Mouse (Mus musculus) lung, adult 18-20 months (tissue): ENCODE results near the gene Slc30a2.

ENCODE experiments used
- DNase-seq, 2 experiments: peaks; one replicate each; pipeline ENCODE4 v3.0.0; 2022; ENCODE audit warnings: mixed read lengths in 2 of 2

Slc30a2 gene

DNA sequence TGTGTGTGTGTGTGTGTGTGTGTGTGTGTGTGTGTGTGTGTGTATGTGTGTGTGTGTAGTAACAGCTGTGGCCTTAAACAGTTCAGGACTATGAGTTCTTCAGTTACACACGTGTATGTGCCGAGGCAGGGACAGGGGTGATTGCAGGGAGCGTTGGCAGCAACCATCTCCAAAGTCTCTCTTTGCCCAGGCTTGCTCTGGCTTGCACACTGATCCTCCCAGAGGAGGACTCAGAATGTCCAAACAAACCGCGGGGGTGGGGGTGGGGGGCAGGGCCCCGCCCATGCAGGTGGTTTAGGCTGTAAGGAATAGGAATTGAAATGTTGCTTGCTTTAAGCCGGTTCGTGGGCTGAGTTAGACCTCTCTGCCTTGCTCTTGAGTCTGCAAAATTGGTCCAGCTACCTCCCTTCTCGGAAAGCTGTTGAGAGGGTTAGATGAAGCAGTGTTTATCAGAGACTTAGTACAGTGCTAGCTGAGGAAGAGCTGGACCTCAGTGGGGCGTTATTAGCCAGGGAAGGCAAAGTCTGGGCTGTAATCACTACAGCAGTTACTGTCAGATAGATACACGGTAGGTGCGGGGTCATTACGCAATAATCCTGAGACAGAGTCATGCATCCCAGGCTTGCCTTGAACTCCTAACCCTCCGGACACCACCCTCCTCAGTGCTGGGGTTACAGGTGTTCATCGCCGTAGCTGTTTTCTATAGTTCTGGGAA lies 59.0 kb downstream of the Slc30a2 start:
- DNase-seq, result peak in 1 of 2 experiments; percentile 32

DNA sequence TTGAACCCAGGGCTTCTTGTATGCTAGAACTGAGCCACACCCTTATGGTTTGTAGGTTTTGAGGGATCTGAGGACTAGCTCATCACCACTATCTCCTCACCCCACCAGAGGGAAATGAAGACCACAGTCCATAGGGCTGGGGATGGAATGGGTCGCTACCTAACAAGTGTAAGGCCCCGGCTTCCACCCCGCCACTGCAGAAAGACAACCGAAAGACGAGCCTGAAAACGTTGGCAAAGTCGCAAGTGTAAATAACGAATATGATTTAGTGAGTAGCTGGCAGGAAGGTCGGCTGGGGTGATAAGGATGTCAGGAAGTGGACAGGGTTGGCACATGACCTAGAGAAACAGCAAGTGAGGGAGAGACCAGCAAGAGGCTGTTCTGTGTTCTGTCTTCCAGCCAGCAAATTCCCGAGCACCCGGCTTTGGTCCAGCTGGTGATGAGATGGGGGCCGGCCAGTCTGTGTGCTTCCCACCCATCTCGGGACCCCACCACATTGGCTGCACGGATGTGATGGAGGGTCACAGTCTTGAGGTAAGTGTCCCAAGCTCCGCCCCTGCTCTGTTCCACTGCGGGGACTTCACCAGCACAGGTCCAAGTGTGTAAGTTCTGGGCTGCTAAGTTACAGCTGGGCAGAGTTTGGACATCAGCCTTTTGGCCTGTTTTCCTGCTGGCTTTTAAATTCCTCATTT lies 59.7 kb downstream of the Slc30a2 start:
- DNase-seq, result peak; percentile 71 to 78

DNA sequence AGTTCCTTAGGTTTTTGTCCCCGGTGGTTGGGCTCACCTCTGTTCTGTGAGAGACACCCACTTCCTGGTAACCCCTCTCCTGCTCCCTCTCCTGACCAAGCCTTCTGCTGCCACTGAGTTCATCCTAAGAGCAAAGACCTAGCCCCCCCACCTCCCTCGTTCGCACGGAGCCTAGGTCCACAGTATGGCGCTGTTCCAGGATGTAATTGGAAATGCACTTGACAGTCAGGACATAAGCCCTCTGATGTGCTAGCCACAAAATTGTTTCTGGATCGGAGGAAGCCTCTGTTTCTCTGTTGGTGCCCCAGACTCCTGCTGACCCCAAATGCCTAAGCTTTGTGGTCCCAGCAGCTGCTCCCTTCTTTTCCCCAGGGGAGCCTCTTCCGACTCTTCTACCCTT lies 60.7 kb downstream of the Slc30a2 start:
- no peak for DNase-seq
